Mouse (Mus musculus) heart, adult 2 months (tissue): ENCODE results near the gene Tm7sf3.

Experiments used
- CTCF ChIP-seq: fragments of 200-600 bp; IDR thresholded peaks from 2 replicates; pipeline ENCODE4 v1.8.1; 2022; ENCODE audit warnings: antibody characterized with exemption, mild to moderate bottlenecking, moderate library complexity
- POLR2A ChIP-seq: fragments of 200-500 bp; IDR thresholded peaks from 2 replicates; pipeline ENCODE4 v1.6.1; 2011; ENCODE audit warnings: mild to moderate bottlenecking, low read depth, low read length, control low read depth; ENCODE audit not compliant: insufficient read depth

- no peak for TF ChIP-seq POLR2A
- TF ChIP-seq CTCF, result no peak
These were observed 14.5 kb downstream of the Tm7sf3 start for GRCm38 (mm10) chr6:146628123-146628522.
